Mouse (Mus musculus): ENCODE measurements at regions not wholly inside any gene's neighbourhood (a gene's known extent, or its start where the extent isn't known, plus 50 kb on each side); places are given as distances from the start of the nearest gene placed in this dataset.

GRCm38 (mm10) chr1:142695179-142695578, 945.3 kb upstream of the B3galt2 start:
- no peak for TF ChIP-seq CTCF (conservative IDR thresholded peaks at IDR 0.05; ENCODE audit: low read length)
- TF ChIP-seq POU5F1 (IDR thresholded peaks at IDR 0.05; ENCODE audit: borderline replicate concordance, low read length) = no peak
- no peak for TF ChIP-seq NANOG (IDR thresholded peaks at IDR 0.05; ENCODE audit: borderline replicate concordance, low read length)

All from E14TG2a.4 (cell line).